Mouse (Mus musculus): ENCODE measurements at regions not wholly inside any gene's neighbourhood (a gene's known extent, or its start where the extent isn't known, plus 50 kb on each side); places are given as distances from the start of the nearest gene placed in this dataset.

DNA sequence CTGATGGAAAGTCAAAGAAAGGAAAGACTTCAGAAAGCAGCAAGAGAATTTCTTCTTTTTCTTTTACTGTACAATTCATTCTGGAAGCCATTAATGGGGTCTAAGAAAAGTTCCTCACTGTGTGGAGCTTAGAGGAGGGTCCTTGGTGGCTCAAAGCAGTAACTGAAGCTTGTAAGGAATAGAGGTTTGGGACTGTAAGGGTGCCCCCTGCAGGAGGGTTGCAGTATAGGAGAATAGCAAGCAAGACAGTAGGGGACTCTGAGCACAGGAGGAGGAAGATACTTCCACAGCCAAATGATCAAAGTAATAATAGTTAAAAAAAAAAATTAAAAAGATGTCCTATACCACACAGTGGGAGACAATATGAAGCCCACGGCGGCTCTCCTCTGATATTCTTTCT lies 382.8 kb upstream of the Gm6657 start:
- TF ChIP-seq CTCF (IDR thresholded peaks at IDR 0.05; ENCODE audit: borderline replicate concordance, control insufficient read depth, extremely low read depth, insufficient read depth, low read length, poor library complexity) (no peak), POLR2A (IDR thresholded peaks at IDR 0.05; ENCODE audit: control insufficient read depth, extremely low read depth, insufficient read depth, low read length, poor library complexity) (no peak)
